Mouse (Mus musculus) C2C12 (cell line): ENCODE results near the gene Shbg. TPM values are rescaled to one million over a fixed set of nuclear protein-coding genes. Genes with fewer than 3 reads are reported as not detected.

Experiments used
- H3K27me3 ChIP-seq: one replicate; pipeline ENCODE4 v1.6.1; 2011; ENCODE audit not compliant: control insufficient read depth, insufficient read depth, insufficient read length
- H3K36me3 ChIP-seq: one replicate; pipeline ENCODE4 v1.6.1; 2011; ENCODE audit not compliant: control insufficient read depth, insufficient read depth
- H3K4me3 ChIP-seq: one replicate; pipeline ENCODE4 v1.5.1; 2011; ENCODE audit warnings: mild to moderate bottlenecking, control low read depth; ENCODE audit not compliant: poor library complexity, insufficient read depth, severe bottlenecking
- H3K79me2 ChIP-seq: one replicate; pipeline ENCODE4 v1.6.1; 2011; ENCODE audit not compliant: control insufficient read depth, insufficient read depth
- H3K79me3 ChIP-seq: one replicate; pipeline ENCODE4 v1.6.1; 2011; ENCODE audit warnings: low read depth, control low read depth
- H3ac ChIP-seq: one replicate; pipeline ENCODE3; 2011; ENCODE audit warnings: low read depth; ENCODE audit not compliant: control insufficient read depth, insufficient read length
- CEBPB ChIP-seq: IDR thresholded peaks from one replicate; pipeline ENCODE4 v1.6.1; 2011; ENCODE audit warnings: low read depth, mild to moderate bottlenecking, control low read depth, moderate library complexity
- CTCF ChIP-seq: IDR thresholded peaks from one replicate; pipeline ENCODE4 v1.5.1; 2011; ENCODE audit not compliant: control insufficient read depth, insufficient read depth, insufficient read length
- FOSL1 ChIP-seq: IDR thresholded peaks from one replicate; pipeline ENCODE4 v1.8.0; 2011; ENCODE audit warnings: mild to moderate bottlenecking, low read length; ENCODE audit not compliant: poor library complexity, insufficient read depth, severe bottlenecking
- MAX ChIP-seq: IDR thresholded peaks from one replicate; pipeline ENCODE4 v1.6.1; 2011; ENCODE audit warnings: mild to moderate bottlenecking, control low read depth
- MYOD1 ChIP-seq: IDR thresholded peaks from one replicate; pipeline ENCODE4 v1.6.1; 2011; ENCODE audit warnings: low read depth; ENCODE audit not compliant: control insufficient read depth, insufficient read length
- MYOG ChIP-seq: IDR thresholded peaks from one replicate; pipeline ENCODE4 v1.6.1; 2011; ENCODE audit not compliant: control insufficient read depth, insufficient read length; ENCODE audit errors: extremely low read depth
- USF1 ChIP-seq: IDR thresholded peaks from one replicate; pipeline ENCODE4 v1.6.1; 2011; ENCODE audit warnings: low read depth, mild to moderate bottlenecking, control low read depth, moderate library complexity
- polyA plus RNA-seq: library from polyadenylated mRNA; unstranded; fragments of >200 nt; fragmentation: generic; extraction: Trizol; gene quantifications from one replicate; pipeline ENCODE4 v1.2.1, GENCODE M21; 2012; ENCODE audit warnings: missing spikeins

The Shbg gene
- polyA plus RNA-seq, 1 experiment, result 0.18 TPM

DNA sequence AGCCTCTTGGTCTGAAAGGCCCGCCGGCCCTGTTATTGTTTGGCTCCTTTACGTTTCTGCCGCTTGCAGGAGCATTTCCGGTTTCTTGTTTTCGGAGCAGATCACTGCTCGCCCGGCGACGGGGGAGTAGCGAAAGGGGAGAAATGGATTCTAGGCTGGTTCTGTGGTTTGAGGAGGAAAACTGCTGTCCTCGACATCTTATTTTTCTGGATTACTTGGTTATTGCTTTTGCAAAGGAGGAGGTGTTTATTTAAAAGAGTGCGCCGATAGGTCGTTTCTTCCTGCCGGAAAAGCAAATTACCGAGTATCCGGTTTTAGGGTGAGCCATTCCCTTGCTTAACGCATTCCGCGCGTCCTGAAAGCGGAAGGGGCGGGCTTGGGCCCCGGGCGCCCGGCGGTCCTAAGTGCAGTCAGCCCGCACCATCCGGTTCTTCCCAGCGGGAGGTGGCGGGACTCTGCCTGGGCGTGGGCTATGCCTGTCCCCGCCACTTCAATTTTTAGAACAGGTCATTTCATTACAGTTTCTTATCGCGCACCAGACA, 36.5 kb downstream of the Shbg start:
- H3K4me3 ChIP-seq, result peak overlapping the region; percentile 98
- TF ChIP-seq CEBPB (peak; percentile 30), USF1 (no peak), MAX (peak; percentile 17)
- peaks cover 51% of the 10 kb centered on the region for H3K36me3 ChIP-seq
- H3K27me3 ChIP-seq, result no peaks in the 10 kb centered on the region
- H3K79me3 ChIP-seq, result peaks cover 79% of the 10 kb centered on the region
- H3K79me2 ChIP-seq, result peaks cover 89% of the 10 kb centered on the region
- H3ac ChIP-seq, result peak overlapping the region; percentile 64

- Histone ChIP-seq H3K27me3 (no peaks in the 10 kb centered on the region), H3K36me3 (peaks cover 50% of the 10 kb centered on the region), H3K79me2 (peaks cover 89% of the 10 kb centered on the region), H3K79me3 (peaks cover 76% of the 10 kb centered on the region), H3ac (peak overlapping the region; percentile 64), H3K4me3 (peak overlapping the region; percentile 98)
- no peak for TF ChIP-seq CEBPB
- no peak for TF ChIP-seq USF1
- TF ChIP-seq MAX, result no peak
- no peak for TF ChIP-seq FOSL1
- TF ChIP-seq MYOG, result no peak
- TF ChIP-seq CTCF, result no peak
- TF ChIP-seq MYOD1, result no peak
Measured at GRCm38 (mm10) chr11:69580572-69581146, 37.0 kb downstream of the Shbg start.

DNA sequence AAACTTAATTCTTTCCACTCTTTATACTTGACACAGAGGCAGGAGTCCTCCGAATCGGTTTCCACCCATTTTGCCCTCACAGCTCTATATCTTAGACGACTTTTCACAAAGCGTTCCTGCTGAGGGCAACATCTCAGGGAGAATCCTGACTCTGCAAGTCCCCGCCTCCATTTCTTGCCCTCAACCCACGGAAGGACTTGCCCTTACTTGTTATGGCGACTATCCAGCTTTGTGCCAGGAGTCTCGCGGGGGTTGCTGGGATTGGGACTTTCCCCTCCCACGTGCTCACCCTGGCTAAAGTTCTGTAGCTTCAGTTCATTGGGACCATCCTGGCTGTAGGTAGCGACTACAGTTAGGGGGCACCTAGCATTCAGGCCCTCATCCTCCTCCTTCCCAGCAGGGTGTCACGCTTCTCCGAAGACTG, 37.6 kb downstream of the Shbg start, which contains the start of the genes Wrap53 and Trp53:
TSS of gene Wrap53 (minus strand) at position 165 of the 424 bp plus-strand sequence.
TSS of gene Trp53 (plus strand) at position 269 of the 424 bp plus-strand sequence.
- Histone ChIP-seq H3K36me3 (peaks cover 50% of the 10 kb centered on the region), H3K79me2 (peaks cover 89% of the 10 kb centered on the region), H3K79me3 (peaks cover 76% of the 10 kb centered on the region), H3K4me3 (peak within 1 kb of the TSS; percentile 98), H3K27me3 (no peaks in the 10 kb centered on the region), H3ac (peak within 1 kb of the TSS; percentile 64)
- TF ChIP-seq USF1 (peak; percentile 89), FOSL1 (no peak), CEBPB (no peak), CTCF (no peak), MAX (peak; percentile 100)

GRCm38 (mm10) chr11:69579128-69580017, 38.3 kb downstream of the Shbg start:
- Histone ChIP-seq H3K4me3 (peak overlapping the region; percentile 98), H3K79me3 (peaks cover 76% of the 10 kb centered on the region), H3K79me2 (peaks cover 89% of the 10 kb centered on the region), H3K27me3 (no peaks in the 10 kb centered on the region), H3ac (peak overlapping the region; percentile 85), H3K36me3 (peaks cover 50% of the 10 kb centered on the region)
- TF ChIP-seq CTCF (peak; percentile 98), MYOD1 (no peak), MAX (peak; percentile 34), FOSL1 (no peak)

- H3K79me3 ChIP-seq, result peaks cover 71% of the 10 kb centered on the region
- H3K79me2 ChIP-seq, result peaks cover 89% of the 10 kb centered on the region
- peaks cover 45% of the 10 kb centered on the region for H3K36me3 ChIP-seq
- peak overlapping the region; percentile 92 for H3K4me3 ChIP-seq
- H3K27me3 ChIP-seq, result no peaks in the 10 kb centered on the region
- TF ChIP-seq USF1 (no peak), CTCF (no peak), MYOG (no peak), MYOD1 (no peak), FOSL1 (no peak), MAX (no peak), CEBPB (no peak)
- H3ac ChIP-seq, result peak overlapping the region; percentile 85
Measured at GRCm38 (mm10) chr11:69578301-69578700, 39.4 kb downstream of the Shbg start.

DNA sequence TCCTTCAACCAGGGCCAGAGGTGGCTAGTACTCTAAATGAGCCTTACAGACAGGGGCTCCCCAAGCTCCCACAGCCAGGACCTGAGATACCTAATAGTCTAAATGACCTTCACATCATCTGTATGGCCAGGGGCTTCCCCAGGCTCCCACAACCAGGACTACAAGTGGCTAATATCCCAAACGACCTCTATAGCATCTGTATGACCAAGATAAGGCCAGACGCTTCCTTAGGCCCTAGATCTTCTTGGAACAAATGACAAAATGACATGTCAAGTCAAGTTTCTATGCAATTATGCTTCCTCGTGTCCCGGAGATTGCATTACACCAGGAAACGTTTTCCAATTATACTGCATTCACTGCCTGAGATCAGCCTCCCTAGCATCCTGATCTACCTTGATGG, 41.4 kb downstream of the Shbg start:
- TF ChIP-seq MYOD1, result no peak
- TF ChIP-seq MAX, result no peak
- TF ChIP-seq USF1, result no peak
- TF ChIP-seq FOSL1, result no peak
- no peak for TF ChIP-seq MYOG
- no peak for TF ChIP-seq CEBPB
- no peak for TF ChIP-seq CTCF
- H3K4me3 ChIP-seq, result no peak overlapping the region
- no peaks in the 10 kb centered on the region for H3K27me3 ChIP-seq
- peaks cover 60% of the 10 kb centered on the region for H3K79me3 ChIP-seq
- peaks cover 89% of the 10 kb centered on the region for H3K79me2 ChIP-seq
- H3ac ChIP-seq, result no peak overlapping the region
- peaks cover 42% of the 10 kb centered on the region for H3K36me3 ChIP-seq
